Mouse (Mus musculus) hindbrain, embryonic 16.5 days (tissue): Measurements from ENCODE around the gene Cand1. TPM values are rescaled to one million over a fixed set of nuclear protein-coding genes. Genes with fewer than 3 reads are reported as not detected.

Source experiments
- ATAC-seq: fragments of 200-750 bp; cut with Nextera tagmentation; 2 replicates; pipeline ENCODE4 v1.8.0; 2017; ENCODE audit warnings: moderate TSS enrichment, moderate library complexity
- H3K27ac ChIP-seq: fragments of 300-500 bp; sonication (generic); 2 replicates; pipeline ENCODE4 v1.5.1; 2014; ENCODE audit warnings: low read depth, mild to moderate bottlenecking, control low read depth, low read length, moderate library complexity
- H3K27me3 ChIP-seq: fragments of 300-500 bp; sonication (generic); replicated peaks from 2 replicates; pipeline ENCODE4 v1.6.1; 2014; ENCODE audit warnings: low read length; ENCODE audit not compliant: control insufficient read depth, insufficient read depth
- H3K36me3 ChIP-seq: fragments of 300-500 bp; sonication (generic); 2 replicates; pipeline ENCODE4 v1.6.1; 2014; ENCODE audit warnings: mild to moderate bottlenecking, low read length, moderate library complexity, mixed read lengths; ENCODE audit not compliant: control insufficient read depth, insufficient read depth
- H3K4me1 ChIP-seq: fragments of 300-500 bp; sonication (generic); 2 replicates; pipeline ENCODE4 v1.6.1; 2014; ENCODE audit warnings: low read depth, low read length; ENCODE audit not compliant: control insufficient read depth, insufficient read depth
- H3K4me2 ChIP-seq: fragments of 300-500 bp; sonication (generic); 2 replicates; pipeline ENCODE4 v1.6.1; 2014; ENCODE audit warnings: mild to moderate bottlenecking, low read length, control low read depth, moderate library complexity
- H3K4me3 ChIP-seq: fragments of 300-500 bp; sonication (generic); 2 replicates; pipeline ENCODE4 v1.5.1; 2014; ENCODE audit warnings: mild to moderate bottlenecking, low read length, control low read depth, moderate library complexity
- H3K9ac ChIP-seq: fragments of 300-500 bp; sonication (generic); 2 replicates; pipeline ENCODE4 v1.6.1; 2014; ENCODE audit warnings: low read depth, mild to moderate bottlenecking, control low read depth, low read length, moderate library complexity
- H3K9me3 ChIP-seq: fragments of 300-500 bp; sonication (generic); 2 replicates; pipeline ENCODE4 v1.6.1; 2014; ENCODE audit warnings: mild to moderate bottlenecking, low read length, moderate library complexity; ENCODE audit not compliant: control insufficient read depth
- WGBS: fragments of 180-500 bp; shearing (Covaris S2); extraction: QIAGEN DNeasy Blood & Tissue Kit; methylation state at CpG from one replicate; pipeline ENCODE4 v1.1.7; 2014; 5-methylcytosine and 5-hydroxymethylcytosine counted together
- polyA plus RNA-seq: library from polyadenylated mRNA; unstranded; fragments of >200 nt; fragmentation: Nextera tagmentation; extraction: Ambion mirVana; gene quantifications from 2 replicates; pipeline ENCODE4 v1.2.1, GENCODE M21; 2015

The Cand1 gene
- polyA plus RNA-seq, 1 experiment from 2014 or later, result 36.2 TPM

DNA sequence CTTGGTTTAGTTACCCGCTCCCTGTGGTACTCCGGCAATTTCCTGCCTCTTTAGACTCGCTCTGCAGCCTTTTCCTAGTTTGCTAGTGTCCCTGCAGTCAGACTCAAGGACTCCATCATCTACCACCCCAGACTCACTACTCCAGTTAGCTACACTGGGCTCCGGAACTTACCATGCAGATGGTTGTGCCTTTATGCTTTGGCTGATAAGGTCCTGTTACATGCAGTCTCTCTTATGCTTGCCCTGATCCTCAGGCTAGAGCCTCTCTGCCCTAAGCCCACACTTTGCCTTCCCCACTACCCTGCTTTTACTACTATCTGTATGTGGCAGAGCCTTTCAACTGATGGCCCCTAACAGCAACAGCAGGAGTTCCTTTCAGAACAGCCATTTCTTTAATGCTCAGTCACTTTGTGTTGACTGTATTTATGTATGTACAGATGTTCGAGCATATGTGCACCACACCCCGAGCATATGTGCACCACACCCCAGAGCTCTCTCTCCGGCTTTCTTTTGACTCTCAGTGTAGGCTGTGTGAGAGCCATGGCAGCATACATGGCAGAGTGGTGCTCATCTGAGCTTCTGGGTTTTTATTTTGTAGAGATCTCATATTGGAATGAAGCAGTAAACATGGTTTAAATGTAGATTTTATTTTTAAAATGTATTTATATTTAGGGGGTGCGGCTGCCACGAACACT is 41.5 kb downstream of the Cand1 start:
- Histone ChIP-seq H3K4me2 (no peak overlapping the region), H3K9ac (no peak overlapping the region), H3K4me1 (no peaks in the 10 kb centered on the region), H3K4me3 (no peak overlapping the region), H3K27ac (no peak overlapping the region), H3K9me3 (no peaks in the 10 kb centered on the region), H3K36me3 (peaks cover 15% of the 10 kb centered on the region), H3K27me3 (no peaks in the 10 kb centered on the region)
- ATAC-seq, result peak; percentile 63; the same call in 1 of the 2 replicates
- 91% methylated on average over 9 of the region's 9 CpGs for WGBS

GRCm38 (mm10) chr10:119197621-119198150 is 42.2 kb downstream of the Cand1 start:
- Histone ChIP-seq H3K4me3 (no peak overlapping the region), H3K9ac (no peak overlapping the region), H3K36me3 (peaks cover 10% of the 10 kb centered on the region), H3K4me2 (no peak overlapping the region), H3K27ac (no peak overlapping the region), H3K9me3 (no peaks in the 10 kb centered on the region), H3K27me3 (no peaks in the 10 kb centered on the region), H3K4me1 (no peaks in the 10 kb centered on the region)
- ATAC-seq, result no peak
- WGBS, result 91% methylated on average over 13 of the region's 13 CpGs

GRCm38 (mm10) chr10:119192598-119193372 is 47.1 kb downstream of the Cand1 start:
- H3K4me2 ChIP-seq, result no peak overlapping the region
- no peak overlapping the region for H3K27ac ChIP-seq
- no peak for ATAC-seq
- no peak overlapping the region for H3K9ac ChIP-seq
- H3K9me3 ChIP-seq, result no peaks in the 10 kb centered on the region
- H3K4me3 ChIP-seq, result no peak overlapping the region
- H3K4me1 ChIP-seq, result no peaks in the 10 kb centered on the region
- 78% methylated on average over 8 of the region's 8 CpGs for WGBS
- H3K27me3 ChIP-seq, result no peaks in the 10 kb centered on the region
- H3K36me3 ChIP-seq, result no peaks in the 10 kb centered on the region

- no peak for ATAC-seq
- Histone ChIP-seq H3K9me3 (peaks cover 2% of the 10 kb centered on the region; the same call in 1 of the 2 replicates), H3K27me3 (no peaks in the 10 kb centered on the region), H3K36me3 (no peaks in the 10 kb centered on the region), H3K4me3 (no peak overlapping the region), H3K27ac (no peak overlapping the region), H3K4me2 (no peak overlapping the region), H3K4me1 (no peaks in the 10 kb centered on the region), H3K9ac (no peak overlapping the region)
- 69% methylated on average over 4 of the region's 4 CpGs for WGBS
These were observed 52.1 kb downstream of the Cand1 start for GRCm38 (mm10) chr10:119187720-119188119.

- no peak for ATAC-seq
- Histone ChIP-seq H3K9ac (no peak overlapping the region), H3K9me3 (no peaks in the 10 kb centered on the region), H3K27ac (no peak overlapping the region), H3K27me3 (no peaks in the 10 kb centered on the region), H3K36me3 (no peaks in the 10 kb centered on the region), H3K4me1 (no peaks in the 10 kb centered on the region), H3K4me2 (no peak overlapping the region), H3K4me3 (no peak overlapping the region)
- WGBS, result 92% methylated on average over 3 of the region's 3 CpGs
These were observed 70.2 kb downstream of the Cand1 start for GRCm38 (mm10) chr10:119169656-119170055.

GRCm38 (mm10) chr10:119169237-119169636 is 70.6 kb downstream of the Cand1 start:
- H3K36me3 ChIP-seq, result no peaks in the 10 kb centered on the region
- WGBS, result 78% methylated on average over 13 of the region's 13 CpGs
- H3K4me2 ChIP-seq, result no peak overlapping the region
- no peak for ATAC-seq
- H3K9ac ChIP-seq, result no peak overlapping the region
- no peaks in the 10 kb centered on the region for H3K27me3 ChIP-seq
- H3K4me1 ChIP-seq, result no peaks in the 10 kb centered on the region
- H3K4me3 ChIP-seq, result no peak overlapping the region
- no peak overlapping the region for H3K27ac ChIP-seq
- H3K9me3 ChIP-seq, result no peaks in the 10 kb centered on the region

DNA sequence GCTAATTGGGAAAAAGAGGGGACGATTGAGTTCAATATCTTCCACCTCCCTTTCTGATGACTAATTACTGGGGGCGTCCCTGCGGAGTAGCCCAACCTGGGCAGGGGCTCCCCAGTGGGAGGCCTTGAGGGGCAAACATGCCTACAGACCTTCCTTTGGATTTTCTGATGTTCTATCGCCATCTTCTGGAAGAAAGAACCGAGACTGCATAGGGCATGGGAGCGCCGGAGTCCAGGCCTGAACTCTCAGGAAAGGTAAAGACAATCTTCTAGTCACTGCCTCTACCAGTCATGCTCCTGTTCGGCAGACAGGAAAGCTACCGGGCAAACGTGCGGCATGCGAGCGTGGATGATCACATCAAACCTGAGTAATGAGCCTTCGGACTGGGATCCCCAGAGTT is 71.1 kb downstream of the Cand1 start:
- no peaks in the 10 kb centered on the region for H3K36me3 ChIP-seq
- no peak overlapping the region for H3K27ac ChIP-seq
- H3K9ac ChIP-seq, result no peak overlapping the region
- H3K27me3 ChIP-seq, result no peaks in the 10 kb centered on the region
- no peaks in the 10 kb centered on the region for H3K9me3 ChIP-seq
- no peak overlapping the region for H3K4me3 ChIP-seq
- H3K4me1 ChIP-seq, result no peaks in the 10 kb centered on the region
- no peak overlapping the region for H3K4me2 ChIP-seq
- 39% methylated on average over 14 of the region's 14 CpGs for WGBS
- peak; percentile 60; the same call in 1 of the 2 replicates for ATAC-seq

DNA sequence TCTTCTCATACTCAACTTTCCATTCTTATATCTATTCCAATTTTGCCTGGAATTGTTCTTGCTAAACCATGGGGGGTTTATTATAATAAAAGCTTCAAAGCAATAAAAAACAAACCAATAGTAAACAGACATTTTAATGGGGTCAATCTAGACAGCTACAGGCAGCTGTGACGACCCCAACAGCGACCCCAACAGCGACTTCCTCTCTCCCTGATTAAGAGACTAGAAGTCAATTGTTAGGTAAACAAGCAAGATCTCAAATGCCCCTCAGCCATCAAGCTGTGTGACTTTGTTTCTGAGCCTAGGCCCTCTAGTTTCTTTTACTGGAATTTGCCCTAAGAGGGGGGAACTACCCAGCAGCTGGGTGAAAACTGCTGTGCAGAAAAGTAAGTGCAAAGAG is 72.0 kb downstream of the Cand1 start:
- Histone ChIP-seq H3K27me3 (no peaks in the 10 kb centered on the region), H3K4me1 (no peaks in the 10 kb centered on the region), H3K4me2 (no peak overlapping the region), H3K27ac (no peak overlapping the region), H3K36me3 (no peaks in the 10 kb centered on the region), H3K9me3 (no peaks in the 10 kb centered on the region), H3K9ac (no peak overlapping the region), H3K4me3 (no peak overlapping the region)
- ATAC-seq, result no peak
- WGBS, result 19% methylated on average over 3 of the region's 3 CpGs

GRCm38 (mm10) chr10:119165051-119165450 is 74.8 kb downstream of the Cand1 start:
- ATAC-seq, result no peak
- Histone ChIP-seq H3K27me3 (no peaks in the 10 kb centered on the region), H3K4me2 (no peak overlapping the region), H3K36me3 (no peaks in the 10 kb centered on the region), H3K27ac (no peak overlapping the region), H3K9ac (no peak overlapping the region), H3K4me1 (no peaks in the 10 kb centered on the region), H3K9me3 (no peaks in the 10 kb centered on the region; the same call in 1 of the 2 replicates), H3K4me3 (no peak overlapping the region)
- 96% methylated on average over 10 of the region's 10 CpGs for WGBS
